Mouse (Mus musculus) heart, postnatal 0 days (tissue): ENCODE data around the gene Hoxd4.

ENCODE experiments used
- CTCF ChIP-seq: IDR thresholded peaks from 2 replicates; pipeline ENCODE4 v1.5.1; 2016; ENCODE audit warnings: antibody characterized with exemption, control low read depth, low read depth
- EP300 ChIP-seq: IDR thresholded peaks from 2 replicates; pipeline ENCODE4 v1.6.1; 2016; ENCODE audit warnings: antibody characterized with exemption, low read depth

DNA sequence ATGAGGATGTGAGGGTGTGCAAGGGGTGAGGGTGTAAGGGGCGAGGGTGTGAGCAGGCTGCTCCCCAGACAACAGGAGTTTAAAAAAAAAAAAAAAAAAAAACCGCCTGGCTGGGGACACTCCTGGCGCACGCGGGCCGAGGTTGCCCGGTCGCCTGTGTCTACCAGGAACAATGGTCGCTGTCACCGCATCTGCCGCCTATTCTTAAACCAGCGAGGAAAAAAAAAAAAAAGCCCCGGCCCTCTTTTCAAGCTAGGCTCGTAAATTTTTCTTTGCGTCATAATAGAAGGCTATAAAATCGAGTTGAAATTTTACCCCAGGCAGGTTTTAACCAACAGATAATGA is 21.6 kb downstream of the Hoxd4 start:
- TF ChIP-seq CTCF (no peak), EP300 (no peak)
